Mouse (Mus musculus) embryonic facial prominence, embryonic 11.5 days (tissue): ENCODE measurements around the gene Asrgl1. TPM values are rescaled to one million over a fixed set of nuclear protein-coding genes. Genes with fewer than 3 reads are reported as not detected.
"Not testable (repeated sequence)": the region's sequence is repeated elsewhere in the genome, so short reads cannot be mapped to it uniquely, and the experiment has no call there.

Experiments
- ATAC-seq: fragments of 200-750 bp; cut with Nextera tagmentation; replicated peaks from 2 replicates; pipeline ENCODE4 v1.8.0; 2017; ENCODE audit warnings: low read depth; ENCODE audit not compliant: insufficient number of reproducible peaks, low FRiP score, low TSS enrichment
- DNase-seq: peaks from one replicate; pipeline ENCODE4 v3.0.0-alpha.2; 2015; ENCODE audit warnings: low spot score
- H3K27ac ChIP-seq: fragments of 300-500 bp; sonication (generic); replicated peaks from 2 replicates; pipeline ENCODE4 v1.5.1; 2014; ENCODE audit warnings: mild to moderate bottlenecking, low read depth, low read length, control low read depth
- H3K27me3 ChIP-seq: fragments of 300-500 bp; sonication (generic); 2 replicates; pipeline ENCODE4 v1.6.1; 2014; ENCODE audit warnings: mild to moderate bottlenecking, low read length, moderate library complexity, mixed read lengths; ENCODE audit not compliant: control insufficient read depth, insufficient read depth
- H3K36me3 ChIP-seq: fragments of 300-500 bp; sonication (generic); replicated peaks from 2 replicates; pipeline ENCODE4 v1.6.1; 2014; ENCODE audit warnings: low read depth, mild to moderate bottlenecking, low read length, moderate library complexity, mixed read lengths; ENCODE audit not compliant: control insufficient read depth, insufficient read depth
- H3K4me1 ChIP-seq: fragments of 300-500 bp; sonication (generic); 2 replicates; pipeline ENCODE4 v1.6.1; 2014; ENCODE audit warnings: low read length, mixed read lengths; ENCODE audit not compliant: control insufficient read depth, insufficient read depth
- H3K4me2 ChIP-seq: fragments of 300-500 bp; sonication (generic); 2 replicates; pipeline ENCODE4 v1.6.1; 2014; ENCODE audit warnings: low read depth, mild to moderate bottlenecking, control low read depth, low read length, moderate library complexity
- H3K4me3 ChIP-seq: fragments of 300-500 bp; sonication (generic); 2 replicates; pipeline ENCODE4 v1.5.1; 2014; ENCODE audit warnings: low read depth, low read length, control low read depth
- H3K9ac ChIP-seq: fragments of 300-500 bp; sonication (generic); replicated peaks from 2 replicates; pipeline ENCODE4 v1.6.1; 2014; ENCODE audit warnings: mild to moderate bottlenecking, control low read depth, low read length
- H3K9me3 ChIP-seq: fragments of 300-500 bp; sonication (generic); replicated peaks from 2 replicates; pipeline ENCODE4 v1.6.1; 2016; ENCODE audit warnings: mild to moderate bottlenecking, low read length, inconsistent platforms, mixed read lengths; ENCODE audit not compliant: control insufficient read depth
- WGBS: fragments of 180-500 bp; shearing (Covaris S2); extraction: QIAGEN DNeasy Blood & Tissue Kit; methylation state at CpG from one replicate; pipeline ENCODE4 v1.1.7; 2014; 5-methylcytosine and 5-hydroxymethylcytosine counted together
- polyA plus RNA-seq: library from polyadenylated mRNA; unstranded; fragments of >200 nt; fragmentation: Nextera tagmentation; extraction: Ambion mirVana; gene quantifications from 2 replicates; pipeline ENCODE4 v1.2.1, GENCODE M21; 2014

The Asrgl1 gene
- polyA plus RNA-seq, result 15.4 and 18.3 TPM in 2 replicates

- DNase-seq (peak; percentile 96), ATAC-seq (peak; percentile 95)
- peak within 1 kb of the TSS; percentile 75 for H3K9ac ChIP-seq
- no peak within 1 kb of the TSS for H3K27ac ChIP-seq
- peak within 1 kb of the TSS; percentile 68 for H3K4me3 ChIP-seq
- WGBS, result 12% methylated on average over 31 of the region's 31 CpGs
- H3K9me3 ChIP-seq, result no peaks in the 10 kb centered on the region
- H3K27me3 ChIP-seq, result no peaks in the 10 kb centered on the region
- H3K4me2 ChIP-seq, result peak within 1 kb of the TSS; percentile 93
- H3K36me3 ChIP-seq, result no peaks in the 10 kb centered on the region
- H3K4me1 ChIP-seq, result no peaks in the 10 kb centered on the region
These were observed at the start of gene Asrgl1 for GRCm38 (mm10) chr19:9135512-9136331. Gene Asrgl1, minus strand, starts transcription at chr19:9135636.

DNA sequence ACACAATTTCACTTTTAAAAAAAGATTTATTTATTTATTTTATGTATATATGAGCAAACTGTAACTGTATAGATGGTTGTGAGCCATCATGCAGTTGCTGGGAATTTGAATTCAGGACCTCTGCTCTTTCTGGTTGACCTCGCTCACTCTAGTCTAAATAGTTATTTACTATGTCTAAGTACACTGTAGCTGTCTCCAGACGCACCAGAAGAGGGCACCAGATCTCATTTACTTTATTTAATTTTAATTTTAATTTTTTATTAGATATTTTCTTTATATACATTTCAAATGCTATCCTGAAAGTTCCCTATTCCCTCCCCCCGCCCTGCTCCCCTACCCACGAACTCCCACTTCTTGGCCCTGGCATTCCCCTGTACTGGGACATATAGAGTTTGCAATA is 10.8 kb upstream of the Asrgl1 start:
- DNase-seq, result no peak

GRCm38 (mm10) chr19:9143639-9144125 is 8.2 kb upstream of the Asrgl1 start:
- Histone ChIP-seq H3K9me3 (no peaks in the 10 kb centered on the region), H3K9ac (no peak overlapping the region), H3K27ac (no peak overlapping the region), H3K36me3 (no peaks in the 10 kb centered on the region), H3K27me3 (no peaks in the 10 kb centered on the region), H3K4me2 (no peak overlapping the region), H3K4me1 (no peaks in the 10 kb centered on the region), H3K4me3 (no peak overlapping the region)
- ATAC-seq, result no peak
- DNase-seq, result no peak

More for the DNA sequence above, 10.8 kb upstream of the Asrgl1 start:
- Histone ChIP-seq H3K9me3 (no peaks in the 10 kb centered on the region), H3K27ac (no peak overlapping the region), H3K4me3 (no peak overlapping the region), H3K27me3 (no peaks in the 10 kb centered on the region), H3K4me1 (no peaks in the 10 kb centered on the region), H3K9ac (no peak overlapping the region), H3K4me2 (no peak overlapping the region), H3K36me3 (no peaks in the 10 kb centered on the region)
- 70% methylated on average over 4 of the region's 4 CpGs for WGBS
- ATAC-seq, result no peak

- H3K36me3 ChIP-seq, result no peaks in the 10 kb centered on the region
- H3K9ac ChIP-seq, result no peak overlapping the region
- H3K4me3 ChIP-seq, result no peak overlapping the region
- no peaks in the 10 kb centered on the region for H3K4me1 ChIP-seq
- ATAC-seq, result no peak
- 79% methylated on average over 2 of the region's 2 CpGs for WGBS
- H3K27ac ChIP-seq, result no peak overlapping the region
- H3K9me3 ChIP-seq, result no peaks in the 10 kb centered on the region
- no peak overlapping the region for H3K4me2 ChIP-seq
- H3K27me3 ChIP-seq, result no peaks in the 10 kb centered on the region
- DNase-seq, result no peak
These were observed 7.8 kb upstream of the Asrgl1 start for GRCm38 (mm10) chr19:9143230-9143629.

DNA sequence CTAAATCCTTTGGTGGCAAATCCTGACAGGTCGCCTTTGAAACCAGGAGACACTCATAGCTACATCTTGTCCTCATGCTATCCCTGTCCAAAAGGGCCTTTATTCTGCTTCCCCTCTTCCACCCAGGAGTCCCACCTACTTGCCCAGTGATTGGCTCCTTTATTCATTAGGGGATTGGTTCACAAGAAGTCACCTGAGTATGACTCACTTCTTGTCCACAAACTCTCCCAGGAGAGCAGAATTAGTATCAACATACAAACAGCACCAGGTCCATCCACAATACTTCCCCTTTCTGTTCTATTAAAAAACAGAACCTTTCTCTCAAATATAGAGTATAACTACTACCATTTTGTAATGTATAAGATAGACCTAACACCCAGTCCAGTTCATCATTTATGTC is 4.9 kb upstream of the Asrgl1 start:
- 79% methylated on average over 1 of the region's 1 CpGs for WGBS
- H3K4me2 ChIP-seq, DNase-seq, H3K9me3 ChIP-seq, H3K27me3 ChIP-seq, H3K36me3 ChIP-seq, H3K27ac ChIP-seq, ATAC-seq, H3K4me1 ChIP-seq, H3K4me3 ChIP-seq, H3K9ac ChIP-seq: not testable (repeated sequence)

- WGBS, result 100% methylated on average over 1 of the region's 1 CpGs
- Histone ChIP-seq H3K27ac (no peak overlapping the region), H3K36me3 (no peaks in the 10 kb centered on the region), H3K4me3 (no peak overlapping the region), H3K9me3 (no peaks in the 10 kb centered on the region), H3K4me2 (no peak overlapping the region), H3K27me3 (no peaks in the 10 kb centered on the region), H3K4me1 (no peaks in the 10 kb centered on the region), H3K9ac (no peak overlapping the region)
- DNase-seq (no peak), ATAC-seq (no peak)
These were observed 1.7 kb upstream of the Asrgl1 start for GRCm38 (mm10) chr19:9137159-9137558.

DNA sequence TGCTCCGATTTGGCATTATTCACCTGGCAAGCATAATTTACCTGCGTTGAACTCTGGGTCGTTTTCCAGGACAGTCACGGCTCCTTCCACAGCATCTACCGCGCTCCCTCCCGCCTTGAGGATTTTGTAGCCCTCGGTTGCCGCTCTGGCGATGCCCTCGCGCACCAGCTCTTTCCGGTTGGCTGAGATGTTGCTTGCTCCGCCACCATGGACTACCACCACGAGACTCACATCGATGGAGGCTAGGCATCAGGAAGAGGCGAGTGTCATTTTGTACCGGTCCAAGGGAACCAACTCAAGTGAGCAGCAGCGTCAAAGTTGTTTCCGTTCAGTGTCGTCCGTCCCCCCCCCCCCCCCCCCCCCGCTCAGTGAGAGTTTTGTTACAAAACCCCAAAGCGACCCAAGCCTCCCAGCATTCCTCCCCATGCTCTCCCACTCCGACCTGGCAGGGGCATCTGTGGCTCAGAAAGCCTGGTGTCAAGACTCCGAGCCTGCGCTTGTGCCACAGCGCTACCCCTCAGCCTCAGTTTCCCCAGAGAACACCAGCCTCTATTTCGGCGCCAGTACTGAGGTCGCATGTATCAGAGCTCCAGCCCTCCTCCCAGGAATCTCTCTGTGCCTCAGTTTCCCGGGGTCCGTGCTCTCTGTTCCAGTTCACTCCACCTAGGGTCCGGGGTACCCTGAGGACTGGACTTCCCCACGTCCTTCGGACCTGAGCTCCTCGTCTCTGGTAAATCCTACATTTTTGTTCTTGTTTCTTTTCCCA is 507 bp downstream of the Asrgl1 start:
- Histone ChIP-seq H3K4me3 (peak overlapping the region; percentile 68), H3K4me2 (peak overlapping the region; percentile 93), H3K4me1 (no peaks in the 10 kb centered on the region), H3K9ac (peak overlapping the region; percentile 75), H3K9me3 (no peaks in the 10 kb centered on the region), H3K27me3 (no peaks in the 10 kb centered on the region), H3K36me3 (no peaks in the 10 kb centered on the region), H3K27ac (no peak overlapping the region)
- DNase-seq (peak; percentile 39), ATAC-seq (peak; percentile 78)
- WGBS, result 2% methylated on average over 35 of the region's 37 CpGs

DNA sequence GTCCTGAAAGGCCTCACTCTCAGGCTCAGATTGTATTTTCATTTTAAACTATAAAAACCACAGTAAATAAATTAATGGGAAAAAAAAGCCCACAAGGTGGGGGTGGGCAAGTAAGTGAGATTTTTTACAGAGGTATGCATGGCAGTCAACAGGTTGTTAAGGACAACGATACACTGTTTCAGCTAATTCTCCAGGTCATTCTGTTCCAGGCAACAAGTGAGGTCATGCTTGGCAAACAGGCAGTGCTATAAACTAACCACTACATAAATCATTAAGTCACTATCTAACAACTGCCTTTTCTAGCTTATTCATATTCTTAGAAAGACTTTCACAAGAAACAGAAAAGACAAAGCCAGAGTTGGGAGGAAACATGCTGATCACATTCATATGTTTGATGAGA is 5.4 kb downstream of the Asrgl1 start:
- H3K27ac ChIP-seq, result no peak overlapping the region
- no peak overlapping the region for H3K9ac ChIP-seq
- H3K4me3 ChIP-seq, result no peak overlapping the region
- no peak overlapping the region for H3K4me2 ChIP-seq
- no peak for ATAC-seq
- DNase-seq, result no peak
- WGBS, result 93% methylated on average over 1 of the region's 1 CpGs
- H3K9me3 ChIP-seq, result no peaks in the 10 kb centered on the region
- no peaks in the 10 kb centered on the region for H3K27me3 ChIP-seq
- H3K4me1 ChIP-seq, result no peaks in the 10 kb centered on the region
- H3K36me3 ChIP-seq, result no peaks in the 10 kb centered on the region
